Mouse (Mus musculus) C2C12 (cell line): Measurements from ENCODE around the gene Ssu2.

Experiments used
- CTCF ChIP-seq: IDR thresholded peaks from one replicate; pipeline ENCODE4 v1.5.1; 2011; ENCODE audit not compliant: control insufficient read depth, insufficient read depth, insufficient read length
- MAX ChIP-seq: IDR thresholded peaks from one replicate; pipeline ENCODE4 v1.6.1; 2011; ENCODE audit warnings: mild to moderate bottlenecking, control low read depth
- MYOG ChIP-seq: IDR thresholded peaks from one replicate; pipeline ENCODE4 v1.6.1; 2011; ENCODE audit not compliant: control insufficient read depth, insufficient read length; ENCODE audit errors: extremely low read depth

- TF ChIP-seq CTCF (no peak), MYOG (no peak), MAX (no peak)
Measured at GRCm38 (mm10) chr6:112339016-112339415, 48.8 kb downstream of the Ssu2 start.
